Mouse (Mus musculus): ENCODE measurements around the gene Kctd17.

The Kctd17 gene

DNA sequence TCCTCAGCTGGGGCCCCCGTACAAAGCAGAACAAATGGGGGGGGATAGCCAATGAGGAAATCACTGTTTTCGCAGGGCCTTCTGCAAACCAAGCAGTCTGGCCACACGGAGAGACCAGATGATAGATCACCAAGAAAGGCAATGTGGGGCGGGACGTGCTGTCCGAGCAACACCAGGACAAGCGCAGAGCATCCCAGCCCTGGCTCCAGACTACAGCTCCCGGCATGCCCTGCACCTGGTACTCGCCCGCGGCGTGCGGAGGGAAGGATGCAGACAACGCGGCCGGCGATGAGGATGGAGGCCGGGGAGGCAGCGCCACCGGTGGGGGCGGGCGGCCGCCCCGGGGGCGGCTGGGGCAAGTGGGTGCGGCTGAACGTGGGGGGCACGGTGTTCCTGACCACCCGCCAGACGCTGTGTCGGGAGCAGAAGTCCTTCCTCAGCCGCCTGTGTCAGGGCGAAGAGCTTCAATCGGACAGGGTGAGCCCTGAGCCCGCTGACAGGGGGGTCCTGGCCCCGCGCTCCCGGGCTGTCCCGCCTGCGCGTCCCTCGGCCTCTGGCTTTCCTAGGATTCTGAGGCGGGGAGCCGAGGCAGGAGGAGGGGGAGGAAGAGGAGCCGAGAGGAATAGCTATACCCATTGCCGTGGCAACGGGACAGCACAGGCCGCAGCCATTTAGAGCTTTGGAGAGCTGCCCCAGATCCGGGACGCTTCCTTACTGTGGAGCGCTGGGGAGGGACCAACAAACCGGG is at the start of gene Kctd17:
Gene Kctd17 (plus strand): TSS at position 174 of the 748 bp plus-strand sequence.
- DNase-seq (ENCODE audit: low spot score), result no peak

DNA sequence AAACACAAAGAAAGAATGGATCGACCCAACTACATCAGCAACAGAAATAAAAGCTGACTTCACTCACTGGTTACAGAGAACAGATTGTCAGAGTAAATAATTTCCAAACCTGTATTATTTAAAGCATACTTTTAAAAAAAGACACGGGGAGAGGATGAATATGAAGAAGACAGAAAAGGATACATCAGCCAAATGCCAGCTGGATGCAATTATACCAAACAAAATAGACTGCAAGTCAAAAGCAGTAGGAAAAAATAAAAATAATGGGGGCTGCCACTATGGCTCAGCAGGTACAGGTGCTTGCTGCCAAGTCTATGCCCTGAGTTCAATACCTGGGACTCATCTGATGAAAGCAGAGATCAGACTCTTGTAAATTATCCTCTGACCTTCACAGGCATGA is 48.2 kb upstream of the Kctd17 start:
- DNase-seq (ENCODE audit: low spot score), result no peak

DNA sequence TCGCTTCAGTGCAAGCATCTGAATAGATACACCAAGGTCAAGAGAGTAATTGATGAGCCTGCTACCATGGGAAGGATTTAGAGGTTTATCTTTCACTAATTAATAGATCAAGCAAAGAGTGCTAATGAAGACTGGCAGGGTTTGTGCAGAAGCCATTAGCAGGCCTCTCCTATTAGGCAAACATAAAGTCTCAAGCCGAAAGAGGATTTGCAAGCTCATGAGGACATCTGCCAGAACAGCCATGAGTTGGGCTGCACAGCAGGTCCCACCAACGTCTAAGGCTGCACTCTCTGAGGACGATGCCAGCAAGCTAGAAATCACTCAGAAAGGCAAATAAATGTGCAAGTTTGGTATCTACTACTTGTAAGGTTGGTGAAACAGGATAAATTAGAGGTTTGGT is 47.6 kb upstream of the Kctd17 start:
- no peak for DNase-seq (ENCODE audit: low spot score)

GRCm38 (mm10) chr15:78382115-78382514 is 46.2 kb upstream of the Kctd17 start:
- no peak for DNase-seq (ENCODE audit: low spot score)

GRCm38 (mm10) chr15:78383450-78384219 is 44.7 kb upstream of the Kctd17 start:
- DNase-seq (ENCODE audit: low spot score), result no peak

GRCm38 (mm10) chr15:78384220-78385116 is 43.9 kb upstream of the Kctd17 start:
- no peak for DNase-seq (ENCODE audit: low spot score)

DNA sequence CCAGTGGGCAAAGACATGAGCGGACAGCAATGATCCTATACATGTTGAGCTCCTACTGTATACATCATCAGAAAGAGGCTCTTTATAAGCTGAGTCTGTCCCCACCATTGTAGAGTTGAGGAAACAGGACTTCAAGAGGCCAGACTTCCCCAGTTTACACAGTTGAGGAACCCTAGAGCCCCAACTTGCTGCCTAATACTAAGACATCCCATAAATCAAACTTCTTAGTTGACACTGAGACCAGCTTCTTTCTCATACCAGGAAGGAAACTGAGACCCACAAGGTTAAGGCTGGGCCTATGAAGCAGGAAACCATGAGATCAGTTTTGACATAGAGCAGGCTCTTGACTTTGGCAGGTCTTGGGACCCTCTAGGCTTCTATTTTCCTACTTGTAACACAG is 42.8 kb upstream of the Kctd17 start:
- no peak for DNase-seq (ENCODE audit: low spot score)

- DNase-seq (ENCODE audit: low spot score), result no peak
Observed at GRCm38 (mm10) chr15:78390855-78391254, 37.5 kb upstream of the Kctd17 start.

DNA sequence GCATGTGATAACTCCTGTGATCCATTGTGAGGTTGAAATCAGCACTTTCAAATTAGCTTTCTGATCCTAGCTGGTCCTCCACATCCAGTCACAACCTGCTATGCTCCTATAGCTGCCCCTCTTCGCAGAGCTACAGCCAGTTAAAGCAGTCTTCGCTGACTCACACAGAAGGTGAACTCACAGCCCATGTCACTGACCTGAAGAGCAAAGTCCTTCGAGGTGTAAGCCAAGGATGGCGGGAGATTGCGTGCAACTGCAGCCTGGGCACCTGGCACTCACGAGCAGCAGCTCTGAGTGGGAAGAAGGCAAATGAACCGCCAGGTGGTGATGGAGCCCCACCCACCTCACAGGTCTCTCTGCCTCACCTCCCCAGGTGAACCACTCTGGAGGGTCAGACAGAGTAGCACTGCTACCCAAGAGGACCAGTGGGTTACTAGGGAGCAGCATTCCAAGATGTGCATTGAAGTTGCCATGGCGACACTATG is 32.8 kb upstream of the Kctd17 start, which contains the start of gene Tex33:
Gene Tex33 (minus strand): TSS at position 435 of the 485 bp plus-strand sequence.
- no peak for DNase-seq (ENCODE audit: low spot score)

- DNase-seq (ENCODE audit: low spot score), result no peak
Observed at GRCm38 (mm10) chr15:78401345-78401744, 27.0 kb upstream of the Kctd17 start.

DNA sequence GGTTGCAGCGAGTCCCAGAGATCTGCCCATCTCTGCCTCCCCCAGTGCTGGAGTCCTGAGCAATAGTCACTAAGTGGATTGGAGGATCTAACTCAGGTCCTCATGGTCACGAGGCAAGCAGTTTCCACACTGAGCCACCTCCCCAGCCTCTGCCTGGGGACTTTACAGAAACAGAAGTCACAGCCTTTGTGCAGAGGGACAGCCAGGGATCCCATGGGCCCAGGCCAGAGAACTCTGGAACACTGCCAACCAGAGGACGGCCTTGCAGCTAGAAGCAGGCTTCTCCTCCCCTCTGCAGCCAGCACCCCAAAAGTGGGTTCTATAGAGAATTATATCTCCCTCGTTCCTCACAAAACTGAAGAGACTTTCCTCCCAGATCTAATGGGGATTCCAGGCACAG is 26.4 kb upstream of the Kctd17 start:
- no peak for DNase-seq (ENCODE audit: low spot score)

DNA sequence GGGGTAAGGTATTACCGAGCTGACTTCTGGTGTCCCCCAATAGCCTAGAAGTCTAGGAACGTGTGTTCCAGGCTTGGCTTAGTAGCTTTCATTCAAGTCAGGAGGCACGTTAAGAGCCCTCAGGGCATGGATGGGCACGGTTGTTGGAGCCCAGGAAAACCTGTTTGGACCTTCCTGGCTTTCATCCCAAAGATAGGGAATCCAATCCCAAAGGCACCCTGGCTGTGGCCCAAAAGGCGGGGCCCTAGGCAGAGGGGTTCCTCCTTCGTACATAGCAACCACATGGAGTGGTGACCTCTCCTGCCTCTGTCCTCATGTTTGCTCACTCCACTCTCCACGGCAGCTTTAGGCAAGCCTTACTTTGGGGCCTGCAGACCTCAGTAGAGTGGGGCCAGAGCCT is 25.9 kb upstream of the Kctd17 start:
- DNase-seq (ENCODE audit: low spot score), result no peak

DNA sequence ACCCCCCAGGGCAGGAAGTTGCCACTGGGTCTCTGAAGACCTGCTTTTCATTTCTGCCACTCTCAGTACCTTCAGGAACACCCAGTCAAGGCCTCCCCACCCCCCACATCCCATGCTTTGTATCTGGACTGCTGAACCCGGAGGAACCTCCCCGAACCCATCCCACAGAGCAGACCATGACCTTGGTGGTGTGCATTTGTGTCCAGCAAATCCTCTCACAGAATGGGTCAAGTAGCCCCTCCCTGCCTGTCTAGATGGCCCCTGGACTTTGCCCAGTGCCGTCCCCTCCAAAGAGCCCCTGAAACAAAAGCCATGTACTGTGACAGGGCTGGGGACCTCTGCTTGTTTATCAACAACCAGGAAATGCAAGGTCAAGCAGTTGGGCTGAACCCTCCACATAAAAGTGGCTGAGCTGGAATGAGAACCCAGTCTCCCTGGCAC is 25.0 kb upstream of the Kctd17 start:
- no peak for DNase-seq (ENCODE audit: low spot score)

- DNase-seq (ENCODE audit: low spot score), result no peak
Observed at GRCm38 (mm10) chr15:78403896-78404295, 24.5 kb upstream of the Kctd17 start.

DNA sequence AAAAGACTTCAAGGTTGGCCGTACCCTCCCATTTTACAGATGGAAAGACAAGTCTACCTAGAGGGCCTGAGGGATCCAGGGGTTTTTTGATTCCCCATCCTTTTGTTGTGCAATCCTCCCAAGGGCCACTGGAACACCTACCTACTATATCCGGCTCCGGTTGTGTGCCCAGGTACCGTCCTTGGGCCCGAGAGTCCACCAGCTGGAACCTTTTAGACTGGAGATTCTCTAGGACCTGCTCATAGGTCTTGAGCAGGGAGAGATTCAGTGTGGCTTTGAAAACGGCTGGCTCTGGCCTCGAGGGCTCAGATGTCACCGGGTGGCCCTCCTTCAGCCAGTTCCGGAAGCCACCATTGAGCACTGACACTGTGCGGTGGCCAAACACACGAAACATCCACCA is 23.3 kb upstream of the Kctd17 start:
- DNase-seq (ENCODE audit: low spot score), result no peak

- DNase-seq (ENCODE audit: low spot score), result peak; percentile 80
Observed at GRCm38 (mm10) chr15:78405517-78406211, 22.7 kb upstream of the Kctd17 start, which contains the start of gene Tst. Gene Tst (minus strand): TSS chr15:78405907.

- peak; percentile 89 for DNase-seq (ENCODE audit: low spot score)
Observed at GRCm38 (mm10) chr15:78406293-78406934, 21.9 kb upstream of the Kctd17 start, which contains the start of gene Mpst. Gene Mpst (plus strand): TSS chr15:78406416.

DNA sequence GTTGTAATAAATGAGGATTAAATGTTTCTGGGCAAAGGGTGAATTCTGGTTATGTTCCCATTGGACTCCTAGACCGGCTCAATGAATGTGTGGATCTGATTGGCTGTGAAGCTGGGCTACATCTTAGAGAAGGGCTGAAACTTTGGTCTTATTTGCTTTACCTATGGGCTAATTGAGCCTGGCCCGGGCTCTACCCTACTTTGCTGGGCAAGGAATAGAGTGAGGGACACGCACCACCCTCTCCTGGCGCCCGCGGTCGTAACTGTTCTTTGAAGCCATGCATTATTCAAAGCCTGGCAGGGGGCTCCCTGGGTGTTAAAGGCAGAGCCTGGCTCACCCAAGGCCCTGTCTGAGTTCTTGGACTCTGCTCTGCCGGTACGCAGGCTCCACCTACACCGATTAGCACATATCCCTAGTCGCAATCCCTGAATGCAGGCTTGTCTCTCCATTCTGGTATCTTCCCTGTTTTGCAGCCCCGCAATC is 18.8 kb upstream of the Kctd17 start:
- no peak for DNase-seq (ENCODE audit: low spot score)

DNA sequence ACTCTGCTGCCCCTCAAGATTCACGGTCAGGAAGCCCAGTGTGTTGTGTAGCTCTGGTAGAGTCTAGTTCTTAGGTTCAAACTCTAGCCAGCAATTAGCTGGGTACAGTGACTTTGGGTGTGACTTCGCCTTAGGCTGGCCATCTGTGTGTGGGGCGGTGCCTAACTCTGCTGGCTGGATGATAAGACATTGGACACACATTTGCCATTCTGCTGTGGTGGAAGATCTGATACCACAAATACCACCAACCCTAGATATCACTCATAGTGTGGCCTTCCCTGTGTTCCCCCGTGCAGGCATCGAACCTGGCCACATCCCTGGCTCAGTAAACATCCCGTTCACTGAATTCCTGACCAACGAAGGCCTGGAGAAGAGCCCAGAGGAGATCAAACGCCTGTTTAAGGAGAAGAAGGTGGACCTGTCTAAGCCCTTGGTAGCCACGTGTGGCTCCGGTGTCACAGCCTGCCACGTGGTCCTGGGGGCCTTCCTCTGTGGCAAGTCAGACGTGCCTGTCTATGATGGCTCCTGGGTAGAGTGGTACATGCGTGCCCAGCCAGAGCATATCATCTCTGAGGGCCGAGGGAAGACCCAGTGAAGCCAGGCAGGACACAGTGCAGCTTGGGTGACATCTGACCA is 15.2 kb upstream of the Kctd17 start:
- DNase-seq (ENCODE audit: low spot score), result no peak

DNA sequence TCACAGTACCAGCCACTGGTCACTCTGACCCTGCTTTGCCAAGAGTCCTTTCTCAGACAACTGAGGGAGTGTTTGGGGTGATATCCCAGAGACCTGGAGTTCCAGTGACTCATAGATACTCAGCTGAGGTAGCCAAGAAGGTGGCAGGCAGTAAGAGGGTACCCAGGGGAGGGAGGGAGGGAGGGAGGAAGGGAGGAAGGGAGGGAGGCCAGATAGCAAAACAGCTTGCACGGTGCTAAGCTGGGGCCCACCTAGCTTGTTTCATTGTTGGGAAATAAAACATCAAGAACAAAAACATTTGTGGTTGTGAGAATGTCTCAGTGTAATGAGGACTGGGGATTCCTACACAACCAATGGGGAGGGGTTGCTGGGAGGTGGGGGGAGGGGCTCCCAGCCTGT is 14.6 kb upstream of the Kctd17 start:
- no peak for DNase-seq (ENCODE audit: low spot score)

All from layer of hippocampus, adult 9-10 months (tissue).